Mouse (Mus musculus) embryo, embryonic 9.5 days (tissue): ENCODE measurements at regions not wholly inside any gene's neighbourhood (a gene's known extent, or its start where the extent isn't known, plus 50 kb on each side); places are given as distances from the start of the nearest gene placed in this dataset.

Experiments used
- DNase-seq: peaks from one replicate; pipeline ENCODE4 v3.0.0-alpha.2; 2017; ENCODE audit errors: extremely low spot score

DNA sequence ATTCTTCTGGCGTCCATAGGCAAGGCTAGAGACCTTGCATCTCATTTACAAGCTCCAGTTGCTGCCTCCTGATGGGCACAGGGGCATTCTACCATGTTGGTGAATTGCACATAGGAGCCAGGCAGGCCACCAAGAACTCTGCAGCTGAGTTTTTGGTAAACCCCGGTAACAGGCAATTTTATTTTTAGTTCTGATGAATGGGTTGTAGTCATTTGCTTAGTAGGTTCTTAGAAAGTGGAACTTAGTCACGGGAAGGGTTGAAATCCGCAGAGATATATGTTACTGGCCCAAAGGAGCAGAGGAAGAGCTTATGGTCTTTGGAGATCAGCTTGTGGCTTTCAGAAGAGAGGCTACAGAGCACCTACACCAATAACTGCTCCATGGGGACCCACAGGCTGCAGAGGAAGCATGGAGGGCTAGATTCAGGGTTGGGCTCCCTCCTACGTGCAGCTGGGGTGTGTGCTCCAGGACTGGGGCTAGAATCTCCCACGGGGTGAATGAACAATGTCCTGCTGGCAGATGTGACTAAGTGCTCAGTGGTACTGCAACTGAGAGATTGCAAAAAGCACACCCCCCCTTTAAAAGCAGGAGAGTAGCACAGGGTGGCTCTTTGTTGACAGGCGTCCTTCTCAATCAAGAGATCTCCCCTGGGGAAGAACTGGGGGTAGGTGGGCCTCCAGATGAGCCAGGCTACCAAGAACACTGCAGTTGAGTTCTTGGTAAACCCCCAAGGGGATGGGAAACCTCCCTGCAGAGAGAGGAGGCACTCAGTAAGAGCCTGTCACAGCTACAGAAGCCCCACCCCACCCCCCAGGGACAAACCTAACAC is 65.6 kb upstream of the Med13l start:
- no peak for DNase-seq

GRCm38 (mm10) chr5:118495478-118495760 is 65.1 kb upstream of the Med13l start:
- no peak for DNase-seq

- DNase-seq, result no peak
Measured at GRCm38 (mm10) chr5:118501624-118502023, 58.9 kb upstream of the Med13l start.

- no peak for DNase-seq
Measured at GRCm38 (mm10) chr5:118502991-118503390, 57.5 kb upstream of the Med13l start.

DNA sequence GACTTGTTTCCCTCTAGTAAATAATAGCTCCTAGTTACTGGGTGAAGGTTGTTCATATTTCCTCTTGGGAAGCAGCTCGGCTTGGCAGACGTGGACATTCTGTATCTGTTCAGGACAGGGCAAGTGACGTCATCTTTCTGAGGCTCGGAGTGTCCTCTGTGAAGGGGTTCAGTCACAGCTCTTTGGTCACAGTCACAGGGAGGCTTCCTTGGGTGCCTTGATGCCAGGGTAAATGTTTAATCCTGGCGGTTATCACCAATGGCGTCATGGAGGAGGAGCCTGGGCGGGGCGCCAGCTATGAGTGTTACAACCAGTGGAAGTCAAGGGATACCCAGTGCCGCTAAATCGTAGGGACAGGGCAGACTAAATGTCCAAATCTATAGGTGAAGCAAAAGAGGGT is 56.3 kb upstream of the Med13l start:
- no peak for DNase-seq

DNA sequence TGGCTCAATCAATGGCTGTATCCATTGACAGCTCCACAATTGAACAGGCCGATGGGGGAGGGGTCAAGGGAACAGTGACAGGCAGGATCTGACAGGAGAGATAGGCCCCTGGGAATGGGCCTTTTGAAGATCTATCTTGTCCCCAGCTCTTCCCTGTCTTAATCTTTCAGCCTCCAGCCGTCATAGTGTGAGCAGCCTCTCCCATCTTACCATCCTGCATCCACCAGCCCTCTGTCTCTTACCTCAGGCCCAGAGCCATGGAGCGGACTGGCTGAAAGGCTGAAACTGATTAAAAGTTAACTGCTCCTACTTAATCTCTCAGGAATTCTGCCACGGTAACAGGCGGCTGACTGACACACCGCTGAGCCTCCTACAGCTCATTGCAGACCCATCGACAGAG is 55.6 kb upstream of the Med13l start:
- no peak for DNase-seq

- no peak for DNase-seq
Measured at GRCm38 (mm10) chr5:118509871-118510270, 50.6 kb upstream of the Med13l start.
